Mouse (Mus musculus): ENCODE data around the gene Nat8f6. TPM values are rescaled to one million over a fixed set of nuclear protein-coding genes. Genes with fewer than 3 reads are reported as not detected.
"Not testable (repeated sequence)": the region's sequence is repeated elsewhere in the genome, so short reads cannot be mapped to it uniquely, and the experiment has no call there.

Nat8f6 gene
- polyA plus RNA-seq, 1 experiment from 2014 or later, result not detected

- no peak for DNase-seq (ENCODE audit: low spot score)
- peaks cover 7% of the 10 kb centered on the region for H3K4me1 ChIP-seq
- no peaks in the 10 kb centered on the region for H3K27me3 ChIP-seq (ENCODE audit: low read depth, poor library complexity, severe bottlenecking)
- no peaks in the 10 kb centered on the region for H3K36me3 ChIP-seq
- no peak overlapping the region for H3K27ac ChIP-seq (replicated peaks)
- no peaks in the 10 kb centered on the region for H3K9me3 ChIP-seq (replicated peaks)
- 89% methylated on average over 7 of the region's 7 CpGs for WGBS
- no peak overlapping the region for H3K4me3 ChIP-seq
Observed at GRCm38 (mm10) chr6:85851062-85851773, 30.5 kb upstream of the Nat8f6 start.

- no peaks in the 10 kb centered on the region for H3K36me3 ChIP-seq
- no peak overlapping the region for H3K27ac ChIP-seq (replicated peaks)
- peaks cover 7% of the 10 kb centered on the region for H3K4me1 ChIP-seq
- no peaks in the 10 kb centered on the region for H3K9me3 ChIP-seq (replicated peaks)
- no peaks in the 10 kb centered on the region for H3K27me3 ChIP-seq (ENCODE audit: low read depth, poor library complexity, severe bottlenecking)
- H3K4me3 ChIP-seq, result no peak overlapping the region
- DNase-seq (ENCODE audit: low spot score), result no peak
- 25% methylated on average over 2 of the region's 2 CpGs for WGBS
Observed at GRCm38 (mm10) chr6:85849240-85849639, 28.5 kb upstream of the Nat8f6 start.

- WGBS, result 88% methylated on average over 4 of the region's 4 CpGs
- no peaks in the 10 kb centered on the region for H3K9me3 ChIP-seq (replicated peaks)
Observed at GRCm38 (mm10) chr6:85848140-85848539, 27.4 kb upstream of the Nat8f6 start.

GRCm38 (mm10) chr6:85846921-85847320, 26.2 kb upstream of the Nat8f6 start:
- no peak overlapping the region for H3K4me3 ChIP-seq
- no peak for DNase-seq (ENCODE audit: low spot score)
- peaks cover 7% of the 10 kb centered on the region for H3K4me1 ChIP-seq
- H3K9me3 ChIP-seq (replicated peaks), result no peaks in the 10 kb centered on the region
- no peaks in the 10 kb centered on the region for H3K36me3 ChIP-seq
- H3K27me3 ChIP-seq (ENCODE audit: low read depth, poor library complexity, severe bottlenecking), result no peaks in the 10 kb centered on the region
- 61% methylated on average over 1 of the region's 1 CpGs for WGBS
- no peak overlapping the region for H3K27ac ChIP-seq (replicated peaks)

More at GRCm38 (mm10) chr6:85848140-85848539, 27.4 kb upstream of the Nat8f6 start:
- DNase-seq (ENCODE audit: low spot score), result no peak
- no peaks in the 10 kb centered on the region for H3K36me3 ChIP-seq
- H3K27ac ChIP-seq (replicated peaks), result no peak overlapping the region
- no peaks in the 10 kb centered on the region for H3K27me3 ChIP-seq (ENCODE audit: low read depth, poor library complexity, severe bottlenecking)
- no peak overlapping the region for H3K4me3 ChIP-seq
- peaks cover 7% of the 10 kb centered on the region for H3K4me1 ChIP-seq

- not testable (repeated sequence) for H3K36me3 ChIP-seq; H3K4me1 ChIP-seq; H3K27me3 ChIP-seq (ENCODE audit: low read depth, poor library complexity, severe bottlenecking); DNase-seq (ENCODE audit: low spot score); H3K27ac ChIP-seq (replicated peaks); H3K9me3 ChIP-seq (replicated peaks); H3K4me3 ChIP-seq
- 79% methylated on average over 25 of the region's 25 CpGs for WGBS
Observed at GRCm38 (mm10) chr6:85843677-85844458, 23.1 kb upstream of the Nat8f6 start.

- H3K27ac ChIP-seq (replicated peaks), result no peak overlapping the region
- no peak for DNase-seq (ENCODE audit: low spot score)
- no peaks in the 10 kb centered on the region for H3K9me3 ChIP-seq (replicated peaks)
- H3K36me3 ChIP-seq, result no peaks in the 10 kb centered on the region
- WGBS, result 61% methylated on average over 4 of the region's 4 CpGs
- no peaks in the 10 kb centered on the region for H3K27me3 ChIP-seq (ENCODE audit: low read depth, poor library complexity, severe bottlenecking)
- H3K4me3 ChIP-seq, result no peak overlapping the region
- H3K4me1 ChIP-seq, result peaks cover 18% of the 10 kb centered on the region
Observed at GRCm38 (mm10) chr6:85839982-85840381, 19.2 kb upstream of the Nat8f6 start.

GRCm38 (mm10) chr6:85838674-85839073, 17.9 kb upstream of the Nat8f6 start:
- Histone ChIP-seq H3K27ac (replicated peaks) (no peak overlapping the region), H3K4me1 (peaks cover 18% of the 10 kb centered on the region), H3K27me3 (ENCODE audit: low read depth, poor library complexity, severe bottlenecking) (no peaks in the 10 kb centered on the region), H3K4me3 (no peak overlapping the region), H3K36me3 (no peaks in the 10 kb centered on the region), H3K9me3 (replicated peaks) (no peaks in the 10 kb centered on the region)
- no peak for DNase-seq (ENCODE audit: low spot score)
- 63% methylated on average over 8 of the region's 8 CpGs for WGBS

GRCm38 (mm10) chr6:85837307-85837706, 16.6 kb upstream of the Nat8f6 start:
- whole genome bisulfite sequencing, result 10% methylated on average over 7 of the region's 12 CpGs
- H3K36me3 ChIP-seq; H3K9me3 ChIP-seq (replicated peaks); H3K27me3 ChIP-seq (ENCODE audit: low read depth, poor library complexity, severe bottlenecking); H3K27ac ChIP-seq (replicated peaks): not testable (repeated sequence)
- peaks cover 18% of the 10 kb centered on the region for H3K4me1 ChIP-seq
- peak; percentile 59 for DNase-seq (ENCODE audit: low spot score)
- H3K4me3 ChIP-seq, result peak overlapping the region; percentile 21; the same call in 1 of the 2 replicates

- H3K4me3 ChIP-seq, result not testable (repeated sequence)
- peak; percentile 27 for DNase-seq (ENCODE audit: low spot score)
- WGBS, result 13% methylated on average over 9 of the region's 9 CpGs
Observed at GRCm38 (mm10) chr6:85836827-85837226, 16.1 kb upstream of the Nat8f6 start.

GRCm38 (mm10) chr6:85836098-85836497, 15.3 kb upstream of the Nat8f6 start:
- WGBS, result 81% methylated on average over 5 of the region's 5 CpGs
- not testable (repeated sequence) for H3K27ac ChIP-seq (replicated peaks); DNase-seq (ENCODE audit: low spot score)

More at GRCm38 (mm10) chr6:85836827-85837226, 16.1 kb upstream of the Nat8f6 start:
- not testable (repeated sequence) for H3K36me3 ChIP-seq; H3K9me3 ChIP-seq (replicated peaks); H3K27ac ChIP-seq (replicated peaks); H3K27me3 ChIP-seq (ENCODE audit: low read depth, poor library complexity, severe bottlenecking)
- H3K4me1 ChIP-seq, result peaks cover 18% of the 10 kb centered on the region

GRCm38 (mm10) chr6:85835104-85835503, 14.3 kb upstream of the Nat8f6 start:
- H3K4me3 ChIP-seq; H3K36me3 ChIP-seq; H3K27ac ChIP-seq (replicated peaks); H3K9me3 ChIP-seq (replicated peaks); H3K27me3 ChIP-seq (ENCODE audit: low read depth, poor library complexity, severe bottlenecking); DNase-seq (ENCODE audit: low spot score): not testable (repeated sequence)
- H3K4me1 ChIP-seq, result peaks cover 18% of the 10 kb centered on the region
- 77% methylated on average over 1 of the region's 2 CpGs for WGBS

More at GRCm38 (mm10) chr6:85836098-85836497, 15.3 kb upstream of the Nat8f6 start:
- peaks cover 18% of the 10 kb centered on the region for H3K4me1 ChIP-seq
- H3K4me3 ChIP-seq; H3K36me3 ChIP-seq; H3K9me3 ChIP-seq (replicated peaks); H3K27me3 ChIP-seq (ENCODE audit: low read depth, poor library complexity, severe bottlenecking): not testable (repeated sequence)

- H3K27me3 ChIP-seq (ENCODE audit: low read depth, poor library complexity, severe bottlenecking); H3K36me3 ChIP-seq; H3K27ac ChIP-seq (replicated peaks); H3K9me3 ChIP-seq (replicated peaks); H3K4me3 ChIP-seq; DNase-seq (ENCODE audit: low spot score): not testable (repeated sequence)
- H3K4me1 ChIP-seq, result peaks cover 15% of the 10 kb centered on the region
Observed at GRCm38 (mm10) chr6:85834504-85835100, 13.8 kb upstream of the Nat8f6 start.

Measured in midbrain, embryonic 10.5 days (tissue).